Mouse (Mus musculus) liver, adult 2 months (tissue): ENCODE results near the gene Vps4a. TPM values are rescaled to one million over a fixed set of nuclear protein-coding genes. Genes with fewer than 3 reads are reported as not detected.

Source experiments
- DNase-seq: peaks from one replicate; pipeline ENCODE4 v3.0.0-alpha.2; 2011; ENCODE audit warnings: low read depth, low spot score; ENCODE audit errors: extremely low read depth
- H3K27ac ChIP-seq: fragments of 200-500 bp; replicated peaks from 2 replicates; pipeline ENCODE4 v1.5.1; 2012; ENCODE audit warnings: low read depth, mild to moderate bottlenecking, control low read depth, inconsistent platforms, low read length; ENCODE audit not compliant: insufficient read depth
- H3K27me3 ChIP-seq: fragments of 200-500 bp; 2 replicates; pipeline ENCODE4 v1.6.1; 2012; ENCODE audit warnings: mild to moderate bottlenecking, moderate library complexity, low read length, inconsistent platforms; ENCODE audit not compliant: control insufficient read depth, insufficient read depth
- H3K36me3 ChIP-seq: fragments of 200-500 bp; 2 replicates; pipeline ENCODE4 v1.6.1; 2012; ENCODE audit warnings: low read length, inconsistent platforms; ENCODE audit not compliant: control insufficient read depth, insufficient read depth
- H3K4me1 ChIP-seq: fragments of 200-500 bp; 2 replicates; pipeline ENCODE4 v1.6.1; 2011; ENCODE audit warnings: low read length; ENCODE audit not compliant: control insufficient read depth, insufficient read depth
- H3K4me3 ChIP-seq: fragments of 200-500 bp; 2 replicates; pipeline ENCODE4 v1.5.1; 2011; ENCODE audit warnings: low read depth, mild to moderate bottlenecking, control low read depth, low read length, moderate library complexity; ENCODE audit not compliant: insufficient read depth
- H3K79me2 ChIP-seq: fragments of 200-500 bp; 2 replicates; pipeline ENCODE4 v1.6.1; 2012; ENCODE audit warnings: inconsistent platforms, mild to moderate bottlenecking, low read length, moderate library complexity; ENCODE audit not compliant: control insufficient read depth, insufficient read depth
- H3K9ac ChIP-seq: fragments of 200-500 bp; 2 replicates; pipeline ENCODE4 v1.6.1; 2012; ENCODE audit warnings: low read depth, mild to moderate bottlenecking, control low read depth, inconsistent platforms, low read length
- CTCF ChIP-seq: fragments of 200-500 bp; IDR thresholded peaks from 2 replicates; pipeline ENCODE4 v1.5.1; 2011; ENCODE audit warnings: low read depth, low read length, control low read depth
- POLR2A ChIP-seq: fragments of 200-500 bp; IDR thresholded peaks from 2 replicates; pipeline ENCODE4 v1.6.1; 2011; ENCODE audit warnings: low read length, control low read depth; ENCODE audit not compliant: insufficient read depth; ENCODE audit errors: extremely low read depth
- WGBS: fragments of 180-500 bp; shearing (Covaris S2); methylation state at CpG from one replicate; pipeline ENCODE4 v1.1.7; 2018; 5-methylcytosine and 5-hydroxymethylcytosine counted together
- polyA plus RNA-seq: library from polyadenylated mRNA; depleted of rRNA; stranded (reverse); fragments of >200 nt; gene quantifications from 2 replicates; pipeline ENCODE4 v1.2.3, GENCODE M21; 2012
- total RNA-seq: library from RNA; depleted of rRNA; stranded (reverse); fragments of >200 nt; gene quantifications from 2 replicates; pipeline ENCODE4 v1.2.3, GENCODE M21; 2014

The Vps4a gene
- total and polyA plus RNA-seq, 2 experiments = 9.7 to 11.2 TPM

- Histone ChIP-seq H3K4me1 (peaks cover 7% of the 10 kb centered on the region; the same call in 1 of the 2 replicates), H3K27ac (no peak overlapping the region), H3K4me3 (no peak overlapping the region), H3K36me3 (peaks cover 21% of the 10 kb centered on the region), H3K27me3 (no peaks in the 10 kb centered on the region), H3K79me2 (peaks cover 7% of the 10 kb centered on the region; the same call in 1 of the 2 replicates), H3K9ac (no peak overlapping the region)
- no peak for TF ChIP-seq POLR2A
- TF ChIP-seq CTCF = no peak
- 96% methylated on average over 8 of the region's 8 CpGs for WGBS
- no peak for DNase-seq
Measured at GRCm38 (mm10) chr8:107052046-107052445, 21.0 kb downstream of the Vps4a start.

DNA sequence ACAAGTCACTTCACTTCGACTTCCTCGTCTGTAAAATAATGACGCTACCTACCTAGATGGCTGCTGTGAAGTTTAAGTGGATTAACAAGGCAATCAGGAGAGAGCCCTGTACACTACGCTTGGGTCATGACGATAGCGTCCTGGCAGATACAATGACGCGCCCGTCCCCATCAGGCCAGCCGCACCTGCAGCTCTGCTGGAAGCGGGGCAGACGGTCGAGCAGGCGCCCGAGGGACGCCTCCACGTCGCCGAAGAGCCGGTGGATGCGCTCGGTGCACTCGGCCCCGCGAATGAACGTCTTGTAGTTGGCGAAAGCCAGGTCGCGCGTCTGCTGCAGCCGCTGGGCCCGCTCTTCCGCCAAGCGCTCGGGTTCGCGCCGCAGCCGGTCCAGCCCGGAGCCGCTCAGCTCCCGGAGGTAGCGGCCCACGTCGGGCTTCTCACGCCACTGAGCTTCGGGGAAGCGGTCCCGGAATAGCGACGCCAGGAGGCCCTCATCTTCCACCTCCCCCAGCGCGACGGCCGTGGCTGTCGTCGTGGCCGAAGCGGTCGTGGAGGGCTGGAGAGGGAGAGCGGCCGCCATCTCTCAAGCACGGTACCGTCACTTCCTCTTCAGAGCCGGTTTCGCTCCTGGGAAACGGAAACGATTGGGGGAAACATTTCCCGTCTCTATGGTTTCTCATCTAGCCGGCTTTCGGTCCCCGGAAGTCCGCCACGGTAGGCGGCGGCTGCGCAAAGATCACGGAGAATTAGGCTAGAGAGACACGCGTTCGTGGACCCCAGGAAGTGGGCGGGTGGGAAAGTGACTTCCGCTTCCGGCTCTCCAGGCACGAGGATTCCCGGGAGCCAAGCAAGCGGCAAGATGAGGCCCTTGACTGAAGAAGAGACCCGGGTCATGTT lies 25.3 kb downstream of the Vps4a start, which contains the start of the genes Cog8 and Nip7:
Gene Cog8 (minus strand): TSS at position 614 of the 897 bp plus-strand sequence.
Gene Nip7 (plus strand): TSS at position 802 of the 897 bp plus-strand sequence.
- under 1% methylated on average over 88 of the region's 88 CpGs for WGBS
- H3K4me1 ChIP-seq = peaks cover 4% of the 10 kb centered on the region
- peak within 1 kb of the TSS; percentile 91 for H3K9ac ChIP-seq
- TF ChIP-seq POLR2A (peak; percentile 49; the same call in 1 of the 2 replicates), CTCF (no peak)
- peak within 1 kb of the TSS; percentile 73 for H3K4me3 ChIP-seq
- H3K79me2 ChIP-seq = peaks cover 7% of the 10 kb centered on the region; the same call in 1 of the 2 replicates
- peaks cover 22% of the 10 kb centered on the region for H3K36me3 ChIP-seq
- peak within 1 kb of the TSS; percentile 58 for H3K27ac ChIP-seq
- peak; percentile 95 for DNase-seq
- no peaks in the 10 kb centered on the region for H3K27me3 ChIP-seq

DNA sequence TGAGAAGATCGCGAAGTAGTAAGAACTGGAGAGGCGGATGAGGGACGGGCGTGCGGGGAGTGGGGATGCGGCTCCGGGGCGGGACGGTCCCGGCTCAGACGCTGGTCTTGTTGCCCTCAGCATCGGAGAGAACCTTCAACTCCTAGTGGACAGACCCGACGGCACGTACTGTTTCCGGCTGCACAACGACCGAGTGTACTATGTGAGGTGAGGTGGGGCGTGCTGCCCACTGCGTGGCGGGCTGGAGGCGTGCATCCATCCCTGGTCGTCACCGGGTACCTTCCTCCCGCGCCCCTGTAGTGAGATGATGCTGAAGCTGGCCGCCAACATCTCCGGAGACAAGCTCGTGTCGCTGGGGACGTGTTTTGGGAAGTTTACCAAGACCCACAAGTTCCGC lies 25.9 kb downstream of the Vps4a start:
- Histone ChIP-seq H3K9ac (peak overlapping the region; percentile 63), H3K27ac (no peak overlapping the region), H3K27me3 (no peaks in the 10 kb centered on the region), H3K36me3 (peaks cover 19% of the 10 kb centered on the region), H3K4me1 (peaks cover 4% of the 10 kb centered on the region), H3K4me3 (peak overlapping the region; percentile 73), H3K79me2 (peaks cover 7% of the 10 kb centered on the region; the same call in 1 of the 2 replicates)
- DNase-seq = no peak
- 1% methylated on average over 33 of the region's 33 CpGs for WGBS
- TF ChIP-seq CTCF (no peak), POLR2A (no peak)

GRCm38 (mm10) chr8:107062613-107063012 lies 31.6 kb downstream of the Vps4a start:
- no peak overlapping the region for H3K4me3 ChIP-seq
- H3K36me3 ChIP-seq = peaks cover 7% of the 10 kb centered on the region
- no peaks in the 10 kb centered on the region for H3K79me2 ChIP-seq
- WGBS = 78% methylated on average over 1 of the region's 1 CpGs
- TF ChIP-seq CTCF = no peak
- TF ChIP-seq POLR2A = no peak
- no peak overlapping the region for H3K9ac ChIP-seq
- no peak overlapping the region for H3K27ac ChIP-seq
- DNase-seq = no peak
- H3K4me1 ChIP-seq = no peaks in the 10 kb centered on the region
- H3K27me3 ChIP-seq = no peaks in the 10 kb centered on the region

- 45% methylated on average over 17 of the region's 17 CpGs for WGBS
- Histone ChIP-seq H3K4me1 (no peaks in the 10 kb centered on the region), H3K79me2 (no peaks in the 10 kb centered on the region), H3K27ac (no peak within 1 kb of the TSS), H3K27me3 (no peaks in the 10 kb centered on the region), H3K36me3 (peaks cover 6% of the 10 kb centered on the region), H3K4me3 (no peak within 1 kb of the TSS), H3K9ac (no peak within 1 kb of the TSS)
- TF ChIP-seq POLR2A (no peak), CTCF (no peak)
- DNase-seq = peak; percentile 29
Measured at GRCm38 (mm10) chr8:107065511-107066496, 34.8 kb downstream of the Vps4a start, which contains the start of gene Tmed6. Gene Tmed6, minus strand, starts transcription at chr8:107065644.
